Comparison of ENCODE assay signal across 12 mouse cellular contexts in genomic region chr6:143868155-143868685, GRCm38 (mm10).
DNase-seq lines count a peak whose midpoint lies in the region; ATAC-seq and TF ChIP-seq lines count a peak whose summit lies in the region.
"Had no signal": no experiment of that assay in that cellular context is flagged by ENCODE, and none has a peak within 500 bp of the region (broad histone marks: within the 10 kb centered on the region; RNA-seq: fewer than 3 reads in every experiment).

No protein-coding gene starts in this region.

- H3K27me3 ChIP-seq in liver, embryonic 15.5 days, result no peaks in the 10 kb centered on the region
- H3K27me3 ChIP-seq: hindbrain, embryonic 13.5 days; midbrain, embryonic 13.5 days had no signal

- peaks cover 2% of the 10 kb centered on the region for H3K4me1 ChIP-seq in bone marrow, adult 2 months (ENCODE audit: control insufficient read depth, insufficient read depth, low read length)
- peaks cover 14% of the 10 kb centered on the region for H3K4me1 ChIP-seq in liver, embryonic 15.5 days (replicated peaks)
- H3K4me1 ChIP-seq: hindbrain, embryonic 13.5 days; midbrain, embryonic 13.5 days had no signal

- H3K4me2 ChIP-seq in liver, embryonic 15.5 days, result no peak overlapping the region
- H3K4me2 ChIP-seq: hindbrain, embryonic 13.5 days; midbrain, embryonic 13.5 days had no signal

- peak; percentile 16; the same call in 1 of the 2 replicates for ATAC-seq in liver, embryonic 15.5 days (ENCODE audit: insufficient read depth)
- ATAC-seq: midbrain, embryonic 13.5 days had no signal

- no peaks in the 10 kb centered on the region for H3K9me3 ChIP-seq in liver, embryonic 15.5 days (replicated peaks)
- H3K9me3 ChIP-seq: forebrain, embryonic 10.5 days; hindbrain, embryonic 13.5 days; midbrain, embryonic 13.5 days had no signal

- no peak overlapping the region for H3K9ac ChIP-seq in liver, embryonic 15.5 days
- H3K9ac ChIP-seq: hindbrain, embryonic 13.5 days; midbrain, embryonic 13.5 days had no signal

- peak overlapping the region; percentile 89 for H3K27ac ChIP-seq in bone marrow, adult 2 months (ENCODE audit: control insufficient read depth, insufficient read depth, low read depth, low read length, poor library complexity)
- peak overlapping the region; percentile 39 for H3K27ac ChIP-seq in liver, embryonic 15.5 days (replicated peaks)
- H3K27ac ChIP-seq in layer of hippocampus, adult 2 months, result no peak overlapping the region
- H3K27ac ChIP-seq: forebrain, embryonic 10.5 days; hindbrain, embryonic 13.5 days; midbrain, embryonic 13.5 days had no signal

- H3K4me3 ChIP-seq in bone marrow, adult 2 months (replicated peaks; ENCODE audit: control insufficient read depth, low read depth, low read length), result no peak overlapping the region
- no peak overlapping the region for H3K4me3 ChIP-seq in liver, embryonic 15.5 days (replicated peaks)
- H3K4me3 ChIP-seq in layer of hippocampus, adult 2 months, result no peak overlapping the region
- H3K4me3 ChIP-seq: forebrain, embryonic 10.5 days; hindbrain, embryonic 13.5 days; midbrain, embryonic 13.5 days had no signal

- 15% methylated on average over 3 of the region's 3 CpGs for WGBS in bone marrow, adult 2 months
- WGBS in liver, embryonic 15.5 days (ENCODE audit: insufficient replicate concordance), result 37% methylated on average over 3 of the region's 3 CpGs

- TF ChIP-seq CTCF in bone marrow, adult 2 months (IDR thresholded peaks at IDR 0.05; ENCODE audit: control insufficient read depth, insufficient read depth, low read length), result no peak
- no peak for TF ChIP-seq CTCF in layer of hippocampus, adult 2 months (conservative IDR thresholded peaks at IDR 0.05)

- no peak for TF ChIP-seq POLR2A in bone marrow, adult 2 months (IDR thresholded peaks at IDR 0.05; ENCODE audit: borderline replicate concordance, control insufficient read depth, low read depth, low read length)

- peak; percentile 76 for DNase-seq in CD4-positive, CD25-positive, alpha-beta regulatory T cell, adult 2 months (ENCODE audit: low read depth, low spot score)
- DNase-seq in thymus, adult 18-20 months, result peak; percentile 20 to 46
- no peak for DNase-seq in layer of hippocampus, adult 2 months (ENCODE audit: low spot score in 2 of 2)
- DNase-seq in adrenal gland, postnatal 4 days (ENCODE audit: low spot score in 2 of 2), result no peak
- DNase-seq in layer of hippocampus, adult 11-12 months (ENCODE audit: low spot score), result no peak
- DNase-seq: gastrocnemius, postnatal 36 days; kidney, postnatal 14 days had no signal

- no peaks in the 10 kb centered on the region for H3K36me3 ChIP-seq in liver, embryonic 15.5 days (replicated peaks)
- H3K36me3 ChIP-seq: hindbrain, embryonic 13.5 days; midbrain, embryonic 13.5 days had no signal

Comparison
In these comparisons a context has a peak if more than half of its experiments do, and no peak if none do; other contexts are left out.
1. DNase-seq: peak in CD4-positive, CD25-positive, alpha-beta regulatory T cell, adult 2 months (single experiment) and thymus, adult 18-20 months (2 of 2); none in layer of hippocampus, adult 2 months (0 of 2), adrenal gland, postnatal 4 days (0 of 2) and layer of hippocampus, adult 11-12 months (single experiment).